Mouse (Mus musculus): ENCODE results near the gene Kansl2.

Kansl2 gene

DNA sequence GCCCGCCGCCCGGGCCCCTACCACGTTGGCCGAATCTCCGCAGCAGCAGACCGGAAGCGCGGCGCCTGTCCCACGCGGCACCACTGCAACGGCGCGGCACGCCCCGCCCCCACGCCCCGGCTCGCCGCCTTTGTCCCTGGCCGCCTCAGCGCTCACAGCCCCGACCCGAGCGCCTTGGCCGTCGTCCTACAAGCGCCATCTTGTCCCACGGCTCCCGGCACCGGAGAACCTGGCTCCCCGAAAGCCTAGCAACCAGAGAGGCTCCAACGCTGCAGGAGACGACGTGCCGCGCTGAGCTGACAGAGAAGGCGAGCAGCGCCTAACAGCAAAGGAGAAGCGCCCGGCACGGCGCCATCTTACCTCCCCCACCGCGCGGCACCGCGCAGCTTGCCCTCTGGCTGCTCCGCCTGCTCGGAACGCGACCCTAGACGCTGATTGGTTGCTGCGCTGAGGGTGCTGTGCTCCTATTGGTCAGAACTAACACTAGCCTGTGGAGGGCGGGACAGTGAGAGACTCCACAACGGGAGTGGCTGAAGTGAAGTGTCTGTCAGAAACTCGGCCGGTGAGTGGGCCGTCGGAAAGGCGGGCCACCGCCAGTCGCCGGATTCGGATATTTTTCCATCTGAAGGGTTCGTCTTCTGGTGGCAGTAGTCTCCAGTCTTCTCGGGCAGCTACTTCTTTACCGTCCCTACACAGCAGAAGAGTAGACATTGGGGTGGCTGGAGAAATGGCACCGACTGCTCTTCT is at the start of gene Kansl2:
Gene Kansl2, minus strand, starts transcription at position 384 of the 747 bp plus-strand sequence.
- in situ Hi-C loops (cut with MboI, MseI), result no loop called here

DNA sequence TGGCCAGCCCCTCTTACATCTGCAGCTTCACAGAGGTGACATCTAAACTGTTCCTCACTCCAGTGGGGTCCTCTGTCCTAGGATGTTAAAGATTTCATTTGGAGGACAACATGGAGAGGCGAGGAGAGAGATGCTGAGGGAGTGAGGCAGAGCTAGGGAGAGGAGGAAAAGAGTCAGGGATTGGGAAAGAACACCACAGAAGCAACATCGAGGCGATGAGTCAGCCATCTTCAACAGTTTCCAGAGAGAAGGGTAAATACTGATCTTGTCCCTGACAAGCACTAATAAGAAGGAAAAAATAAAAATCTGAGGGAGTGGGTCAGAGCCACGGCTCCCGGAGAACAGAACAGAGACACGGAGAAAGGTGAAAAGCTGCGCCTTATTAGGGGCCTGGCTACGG is 48.9 kb upstream of the Kansl2 start:
- in situ Hi-C loops (cut with MboI, MseI), result loop anchor here (5.0 to 10.0 kb wide), 3 partner anchors 34 to 119 kb away; partner anchors contain the start of gene Cacnb3 (in 1 of the 2)

DNA sequence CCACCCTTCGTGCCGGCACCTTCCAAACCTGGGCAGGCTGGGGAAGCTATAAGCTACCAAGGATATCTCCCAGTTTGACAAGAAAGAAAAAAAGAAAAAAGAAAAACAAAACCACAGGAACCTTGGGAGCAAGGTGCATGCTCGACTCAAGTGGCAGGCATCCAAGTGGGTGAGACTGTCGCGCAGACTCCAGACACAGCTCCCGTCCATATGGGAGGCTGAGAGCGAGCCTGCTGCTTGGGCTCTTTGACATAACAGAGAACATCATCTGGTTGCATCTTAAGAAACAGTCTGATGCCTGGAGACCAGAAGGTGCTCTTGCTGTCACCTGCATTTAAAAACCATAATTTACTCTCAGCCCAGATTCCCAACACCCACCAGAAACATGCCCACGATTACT is 48.3 kb upstream of the Kansl2 start:
- in situ Hi-C loops (cut with MboI, MseI), result loop anchor here (5.0 to 10.0 kb wide), 3 partner anchors 35 to 120 kb away; partner anchors contain the start of gene Cacnb3 (in 1 of the 2)

DNA sequence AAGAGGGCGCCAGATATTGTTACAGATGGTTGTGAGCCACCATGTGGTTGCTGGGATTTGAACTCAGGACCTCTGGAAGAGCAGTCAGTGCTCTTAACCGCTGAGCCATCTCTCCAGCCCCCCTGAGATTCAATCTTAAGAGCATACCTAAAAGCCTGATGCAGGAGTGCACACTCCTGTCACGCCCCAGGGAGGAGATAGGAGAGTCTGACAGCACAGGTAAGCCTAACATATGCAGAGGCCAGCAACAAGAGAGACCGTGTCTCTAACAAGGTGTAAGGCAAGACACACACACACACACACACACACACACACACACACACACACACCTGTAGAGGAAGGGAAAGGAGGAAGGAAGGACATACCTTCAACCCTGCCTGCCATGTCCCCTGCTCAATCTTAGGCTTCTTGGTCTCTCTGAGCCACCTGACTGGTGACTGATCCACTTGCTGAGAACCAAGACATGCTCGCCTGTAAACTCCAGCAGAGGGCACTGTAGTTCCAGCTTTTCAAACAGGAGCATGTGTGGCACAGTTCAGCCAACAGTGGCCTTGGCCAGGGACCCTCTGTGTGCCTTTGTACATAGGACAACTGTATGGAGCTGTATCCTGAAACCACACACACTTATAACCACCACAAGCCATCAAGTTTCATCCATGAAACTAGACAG is 45.9 kb upstream of the Kansl2 start:
- in situ Hi-C loops (cut with MboI, MseI), result loop anchor here (5.0 to 10.0 kb wide), 3 partner anchors 37 to 122 kb away; partner anchors contain the start of gene Cacnb3 (in 1 of the 2)

DNA sequence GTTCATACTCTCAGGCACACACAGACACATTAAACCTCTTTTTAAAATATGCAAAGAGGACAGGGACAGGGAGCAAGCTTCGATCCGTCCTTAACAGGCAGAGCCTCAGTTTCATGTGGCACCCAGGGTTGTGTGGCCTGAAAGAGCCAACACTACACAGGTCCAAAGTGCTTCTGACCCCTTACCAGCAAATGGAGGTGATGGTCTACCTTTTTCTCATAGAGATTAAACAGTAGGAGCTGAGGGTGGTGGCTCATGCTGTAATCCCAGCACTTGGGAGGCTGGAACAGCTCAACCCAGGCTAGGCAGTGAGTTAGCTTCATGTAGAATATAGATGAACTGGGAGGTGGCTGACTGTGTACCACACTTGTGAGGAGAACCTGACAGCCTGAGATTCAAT is 45.2 kb upstream of the Kansl2 start:
- in situ Hi-C loops (cut with MboI, MseI), result no loop called here

DNA sequence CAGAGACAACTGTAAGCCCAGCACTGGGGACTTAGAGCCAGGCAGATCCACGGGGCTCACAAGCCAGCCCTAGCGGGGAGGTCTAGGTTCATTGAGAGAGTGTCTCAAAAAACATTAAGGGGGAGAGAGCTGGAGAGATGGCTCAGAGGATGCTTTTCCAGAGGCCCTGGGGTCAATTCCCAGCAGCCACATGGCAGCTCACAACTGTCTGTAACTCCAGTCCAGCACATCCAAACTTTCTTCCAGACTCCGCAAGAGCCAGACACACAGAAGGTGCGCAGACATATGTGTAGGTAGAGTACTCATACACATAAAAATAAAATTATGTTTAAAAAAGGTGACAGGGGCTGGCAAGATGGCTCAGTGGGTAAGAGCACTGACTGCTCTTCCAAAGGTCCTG is 39.2 kb upstream of the Kansl2 start:
- in situ Hi-C loops (cut with MboI, MseI), result no loop called here

DNA sequence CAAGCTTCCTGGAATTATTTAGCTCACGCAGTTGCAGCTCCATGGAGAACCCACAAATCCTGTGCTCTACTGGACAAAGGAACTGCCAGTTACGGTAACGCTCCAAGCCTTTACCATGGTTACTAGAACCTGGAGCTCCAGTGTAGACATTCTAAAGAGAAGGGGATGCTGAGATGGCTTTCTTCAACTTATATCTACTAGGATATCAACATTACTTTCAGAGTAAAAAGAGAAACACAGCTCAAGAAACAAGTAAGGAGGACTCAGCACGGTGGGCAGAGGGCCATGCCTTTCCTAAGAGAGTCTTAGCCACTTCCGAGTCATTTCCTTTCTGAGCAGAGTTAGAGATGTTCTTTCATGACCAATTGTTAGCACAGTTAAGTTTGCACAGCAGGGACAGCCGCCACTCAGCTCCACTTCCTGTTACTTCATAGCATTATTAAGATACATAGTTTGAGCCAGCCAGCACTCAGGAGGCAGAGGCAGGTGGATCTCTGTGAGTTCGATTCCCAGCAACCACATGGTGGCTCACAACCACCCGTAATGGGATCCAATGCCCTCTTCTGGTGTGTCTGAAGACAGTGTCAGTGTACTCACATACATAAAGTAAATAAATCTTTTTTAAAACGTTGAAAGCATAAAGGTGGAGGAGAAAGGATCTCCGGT is 36.9 kb upstream of the Kansl2 start, which contains the start of the genes Ccnt1 and 4930415O20Rik:
Gene Ccnt1, minus strand, starts transcription at position 51 of the 666 bp plus-strand sequence.
Gene 4930415O20Rik, plus strand, starts transcription at position 132 of the 666 bp plus-strand sequence.
- in situ Hi-C loops (cut with MboI, MseI), result no loop called here

DNA sequence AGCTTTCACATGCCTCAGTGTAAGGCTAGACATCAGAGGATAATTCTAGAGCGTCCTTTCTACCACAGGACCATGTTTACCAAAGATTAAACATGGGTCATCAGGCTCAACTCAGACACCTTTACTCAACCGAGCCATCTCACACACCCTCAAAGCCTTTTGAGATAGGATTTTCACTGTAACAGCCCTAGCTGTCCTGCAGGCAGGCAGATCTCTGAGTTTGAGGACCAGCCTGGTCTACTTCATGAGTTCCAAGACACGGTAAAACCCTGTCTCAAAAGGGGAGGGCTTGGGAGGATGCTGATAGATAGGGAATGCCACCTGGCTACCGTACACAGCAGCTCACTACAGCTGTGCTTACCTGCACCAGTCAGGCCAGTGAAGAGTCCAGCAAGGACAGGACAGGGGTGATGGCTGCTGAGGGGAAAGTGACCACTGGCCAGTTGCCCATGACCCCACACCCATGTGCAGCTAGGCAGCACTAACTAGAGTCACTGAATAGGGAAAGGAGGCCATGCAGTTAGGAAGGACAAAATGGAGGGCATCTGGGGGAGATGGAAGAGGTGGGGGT is 35.8 kb upstream of the Kansl2 start:
- in situ Hi-C loops (cut with MboI, MseI), result no loop called here

DNA sequence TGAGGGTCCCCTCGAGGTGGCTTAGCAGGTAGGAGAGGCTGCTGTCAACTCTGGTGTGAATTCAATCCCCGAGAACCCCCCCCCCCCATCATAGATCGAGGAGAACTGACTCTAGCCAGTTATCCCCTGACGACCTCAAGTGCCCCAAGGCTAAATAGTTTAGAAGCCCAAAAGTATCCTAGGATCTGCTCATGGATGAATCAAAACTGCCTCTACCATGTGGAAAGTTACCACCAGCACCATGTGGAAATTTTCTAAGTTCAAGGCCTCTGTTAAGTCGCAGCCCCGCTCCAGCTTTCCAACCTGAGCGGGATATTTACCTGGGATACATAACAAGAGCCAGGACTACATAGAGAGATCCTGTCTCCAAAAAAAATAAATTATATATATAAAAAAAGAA is 35.2 kb upstream of the Kansl2 start:
- in situ Hi-C loops (cut with MboI, MseI), result no loop called here

DNA sequence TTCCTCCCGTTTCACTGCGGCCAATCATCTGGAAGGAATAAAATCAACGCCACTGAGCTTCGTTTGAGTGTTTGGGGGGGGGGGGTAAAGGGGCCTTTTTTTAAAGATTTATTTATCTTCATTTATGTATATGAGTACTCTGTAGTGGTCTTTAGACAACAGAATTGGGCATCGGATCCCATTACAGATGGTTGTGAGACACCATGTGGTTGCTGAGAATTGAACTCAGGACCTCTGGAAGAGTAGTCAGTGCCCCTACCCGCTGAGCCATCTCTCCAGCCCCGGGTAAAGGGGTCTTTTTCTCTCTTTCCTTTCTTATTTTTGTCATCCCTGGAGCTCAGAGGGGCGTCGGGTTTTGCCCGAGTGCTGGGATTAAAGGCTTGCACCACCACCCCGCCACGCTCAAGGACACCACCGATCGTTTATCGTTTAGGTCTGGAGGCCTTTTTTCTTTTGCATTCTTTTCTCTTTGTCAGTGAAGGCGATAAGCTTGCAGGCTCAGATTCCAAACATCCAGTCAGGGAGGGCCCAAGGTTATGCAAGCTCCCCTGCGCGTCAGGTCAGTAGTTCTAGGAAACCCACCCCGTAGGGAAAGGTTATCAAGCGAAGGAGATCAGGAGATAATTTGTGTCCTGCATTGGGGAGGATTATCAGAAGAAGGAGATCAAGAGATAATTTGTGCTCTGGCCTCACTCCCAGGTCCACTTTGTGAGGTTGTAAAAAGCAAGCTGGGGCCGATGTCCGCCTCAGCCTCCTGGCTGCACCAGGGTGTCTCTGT is 34.4 kb upstream of the Kansl2 start:
- in situ Hi-C loops (cut with MboI, MseI), result no loop called here

DNA sequence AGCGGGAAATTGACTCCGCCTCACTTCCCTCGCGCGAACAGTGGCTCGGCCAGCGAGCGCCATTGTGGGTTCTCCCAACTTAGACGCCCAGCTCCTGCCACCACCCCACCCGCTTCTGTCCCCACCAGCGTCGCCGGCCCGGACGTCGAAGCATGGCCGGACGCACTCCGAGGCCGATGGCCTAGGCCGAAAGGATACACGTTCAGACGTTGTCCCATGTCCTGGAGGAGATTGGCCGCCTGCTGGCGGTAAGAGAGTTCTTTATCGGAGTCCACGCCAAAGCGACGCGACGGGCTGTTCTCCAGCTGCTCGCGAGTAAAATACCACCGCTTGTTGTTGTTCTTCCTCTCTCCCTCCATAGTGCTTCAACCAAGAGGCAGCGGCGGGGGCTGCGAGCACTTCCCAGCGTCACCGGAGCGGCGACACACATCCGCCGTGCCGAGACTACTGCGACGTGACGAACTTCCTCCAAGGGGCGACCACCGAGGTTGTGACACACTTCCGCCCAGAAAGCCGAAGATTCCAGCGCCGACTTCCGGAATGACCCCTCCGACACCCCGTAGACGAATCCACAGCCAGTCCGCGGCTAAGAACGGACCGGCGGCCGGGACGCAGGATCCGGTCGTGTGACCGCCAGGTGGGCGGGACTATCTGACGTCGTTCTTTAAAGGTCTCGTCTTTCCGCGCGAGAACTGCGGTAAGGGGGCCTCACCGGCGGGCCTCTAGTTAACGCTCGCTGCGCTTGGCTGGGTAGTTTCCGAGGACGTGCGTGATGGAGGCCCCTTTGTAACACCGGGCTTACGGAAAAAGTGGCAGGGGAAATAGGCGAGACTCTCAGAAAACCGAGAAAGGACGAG is 33.4 kb upstream of the Kansl2 start:
- in situ Hi-C loops (cut with MboI, MseI), result no loop called here

DNA sequence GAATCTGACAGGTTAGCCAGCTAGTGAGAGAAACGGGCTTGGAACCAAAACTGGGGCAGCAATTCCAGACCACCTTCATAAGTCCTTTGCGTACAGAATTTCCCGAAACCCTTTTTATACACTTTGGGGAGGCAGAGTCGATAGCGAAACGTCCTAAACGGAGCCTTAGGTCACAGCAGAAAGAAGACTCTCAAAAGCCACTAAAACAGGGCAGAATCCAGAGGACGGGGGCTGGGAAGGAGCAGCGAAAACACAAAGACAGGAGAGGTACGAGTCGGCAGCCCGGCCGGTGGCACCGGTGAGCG is 32.9 kb upstream of the Kansl2 start:
- in situ Hi-C loops (cut with MboI, MseI), result no loop called here

DNA sequence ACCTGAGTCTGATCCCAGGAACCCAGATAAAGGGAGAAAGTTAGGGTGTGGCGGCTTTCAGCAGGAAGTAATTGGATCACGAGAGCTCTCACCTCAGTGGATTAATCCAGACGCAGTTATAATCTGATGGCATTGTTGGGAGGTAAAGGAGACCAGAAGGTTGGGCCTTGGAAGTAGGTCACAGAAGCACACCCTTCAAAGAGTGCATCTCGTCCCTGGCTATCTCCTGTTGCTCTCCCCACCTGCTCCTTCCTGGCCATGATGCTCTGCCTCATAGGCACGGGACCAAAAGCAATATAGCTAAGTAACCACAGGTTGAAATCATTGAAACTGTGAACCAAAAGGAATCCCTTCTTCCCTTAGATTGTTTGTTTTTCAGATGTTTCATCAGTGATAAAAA is 23.1 kb upstream of the Kansl2 start:
- in situ Hi-C loops (cut with MboI, MseI), result no loop called here

DNA sequence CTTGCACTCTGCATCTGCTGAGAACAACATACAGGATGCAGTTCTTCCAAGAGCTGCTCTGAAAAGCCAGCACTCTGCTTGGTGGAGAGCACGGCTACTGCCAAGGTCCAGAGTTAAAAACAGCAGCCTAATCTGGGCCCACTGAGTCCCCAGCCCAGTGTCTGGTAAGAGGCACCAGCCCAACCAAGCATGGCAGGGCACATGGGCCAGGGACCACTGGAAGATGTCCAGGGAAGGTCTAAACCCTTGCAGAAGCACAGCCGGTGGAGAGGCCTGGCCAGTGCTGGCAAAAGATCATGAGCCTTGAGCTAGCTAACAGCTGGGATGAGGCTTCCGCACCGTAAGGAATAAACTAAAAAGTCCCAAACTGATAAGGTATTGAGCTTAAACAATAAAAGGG is 21.8 kb upstream of the Kansl2 start:
- in situ Hi-C loops (cut with MboI, MseI), result no loop called here

DNA sequence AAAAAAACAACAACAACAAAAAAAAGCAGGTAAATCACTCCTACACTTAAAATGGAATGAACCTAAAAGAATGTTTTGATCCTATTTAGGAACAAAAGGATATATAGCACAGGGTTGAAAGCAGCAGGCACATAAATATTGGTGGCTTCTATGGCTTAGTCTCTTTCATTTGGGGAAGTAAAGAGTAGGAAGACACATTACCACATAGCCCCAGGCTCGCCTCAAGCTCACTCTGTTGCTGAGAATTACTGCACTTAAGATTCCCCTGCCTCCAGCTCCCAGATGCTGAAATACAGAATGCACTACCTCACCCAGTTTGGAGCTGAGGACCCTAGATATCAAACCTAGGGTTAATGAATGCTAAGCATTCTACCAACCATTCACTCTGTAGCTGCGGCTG is 18.7 kb upstream of the Kansl2 start:
- in situ Hi-C loops (cut with MboI, MseI), result no loop called here

DNA sequence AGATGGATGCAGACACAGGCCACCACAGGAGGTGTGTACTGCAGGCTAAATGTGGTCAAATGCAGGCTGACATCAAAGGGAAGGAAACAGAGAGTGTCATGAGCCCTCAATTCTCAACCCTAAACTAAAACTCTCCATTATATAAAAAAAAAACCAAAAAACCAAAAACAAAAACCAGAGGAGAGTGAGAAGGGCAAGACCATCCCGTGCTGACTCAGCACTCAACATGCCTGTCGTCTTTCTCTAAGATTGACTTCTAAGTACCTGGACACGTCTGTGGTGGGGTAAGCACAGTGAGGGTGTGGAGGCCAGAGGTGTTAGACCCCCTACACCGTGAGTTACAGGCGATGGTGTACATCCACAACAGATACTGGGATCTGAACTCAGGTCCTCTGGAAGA is 12.8 kb upstream of the Kansl2 start:
- in situ Hi-C loops (cut with MboI, MseI), result loop anchor here (10.0 kb wide), 2 partner anchors 472 to 1888 kb away; no protein-coding TSS in a partner anchor

DNA sequence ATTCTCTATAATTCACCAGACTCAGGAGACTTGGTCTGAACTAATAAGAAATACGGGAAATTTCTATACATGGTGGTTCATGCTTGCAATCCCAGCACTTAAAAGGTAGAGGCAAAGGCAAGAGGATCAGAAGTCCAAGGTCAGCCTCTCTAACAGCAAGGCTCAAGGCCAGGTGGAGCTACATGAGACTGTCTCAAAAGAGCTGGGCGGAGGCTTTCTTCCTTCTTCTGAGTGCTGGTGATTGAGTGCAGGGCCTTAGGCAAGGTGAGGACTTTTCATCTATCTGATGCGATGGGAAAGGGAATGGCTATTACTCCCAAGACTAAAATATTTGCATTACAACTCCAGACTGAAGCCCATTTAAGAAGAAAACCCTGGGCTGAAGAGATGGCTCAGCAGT is 11.1 kb upstream of the Kansl2 start:
- in situ Hi-C loops (cut with MboI, MseI), result loop anchor here (10.0 kb wide), 2 partner anchors 470 to 1890 kb away; no protein-coding TSS in a partner anchor

DNA sequence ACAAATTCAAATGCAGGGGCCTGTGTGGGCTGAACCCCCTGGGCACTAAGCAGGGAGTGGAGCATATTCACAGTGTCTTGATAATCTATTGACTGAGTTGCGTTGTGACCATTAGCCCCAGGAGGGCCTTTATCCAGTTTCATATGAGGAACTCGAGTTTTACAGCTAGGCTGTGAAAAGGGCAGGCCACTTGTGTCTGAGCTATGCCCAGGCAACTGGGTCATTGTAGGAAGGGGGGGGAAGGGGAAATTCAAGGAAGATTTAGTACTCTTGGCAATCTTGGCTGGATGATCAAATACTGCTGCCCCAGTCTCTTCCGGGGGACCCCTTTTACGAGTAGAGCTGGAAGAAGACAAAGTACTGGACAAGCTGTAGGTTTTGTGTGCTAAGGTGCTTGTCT is 9.3 kb upstream of the Kansl2 start:
- in situ Hi-C loops (cut with MboI, MseI), result loop anchor here (10.0 kb wide), 2 partner anchors 469 to 1891 kb away; no protein-coding TSS in a partner anchor

DNA sequence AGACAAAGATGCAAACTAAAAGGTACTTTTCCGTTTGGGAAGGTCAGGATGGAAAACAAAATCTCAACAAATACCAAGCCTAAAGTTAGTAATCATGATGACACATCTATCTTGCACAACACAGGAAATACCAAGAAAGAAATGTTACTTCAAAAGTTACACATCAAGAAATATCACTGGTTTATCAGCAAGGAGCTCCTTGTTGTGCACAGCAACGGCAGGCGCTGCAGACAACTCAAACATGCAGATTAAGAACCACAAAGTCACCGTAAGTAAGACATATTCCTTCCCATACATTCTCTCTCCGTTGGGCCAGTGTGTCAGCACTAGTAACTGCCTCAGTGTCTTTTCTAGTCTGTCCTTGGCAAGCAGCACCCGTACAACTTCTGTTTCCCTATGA is 7.0 kb upstream of the Kansl2 start:
- in situ Hi-C loops (cut with MboI, MseI), result loop anchor here (10.0 kb wide), 2 partner anchors 466 to 1894 kb away; no protein-coding TSS in a partner anchor

DNA sequence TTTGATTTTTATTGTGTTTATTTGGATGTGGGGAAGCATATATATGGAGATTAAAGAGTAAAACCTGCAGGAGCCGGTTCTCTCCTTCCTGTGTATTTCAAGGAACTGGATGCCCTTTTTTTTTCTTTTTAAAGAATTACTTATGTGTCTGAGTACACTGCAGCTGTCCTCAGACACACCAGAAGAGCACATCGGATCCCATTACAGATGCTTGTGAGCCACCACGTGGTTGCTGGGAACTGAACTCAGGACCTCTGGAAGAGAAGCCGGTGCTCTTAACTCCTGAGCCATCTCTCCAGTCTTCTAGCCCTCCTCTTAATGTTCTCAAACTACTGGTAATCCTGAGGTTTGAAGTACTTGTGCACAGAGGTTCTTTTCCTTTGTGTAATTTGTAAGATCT is 3.9 kb upstream of the Kansl2 start:
- in situ Hi-C loops (cut with MboI, MseI), result no loop called here

All from T-helper 17 cell (primary cell).